Mouse (Mus musculus): ENCODE data around the gene Asphd1.

Asphd1 gene

GRCm38 (mm10) chr7:126896912-126897311, 52.5 kb downstream of the Asphd1 start:
- no peak for DNase-seq (ENCODE audit: low spot score)

All from yolk sac, embryonic 10.5 days (tissue).